Mouse (Mus musculus) myocyte (in vitro differentiated cells): Measurements from ENCODE around the gene Rnf115.

ENCODE experiments used
- CEBPB ChIP-seq: IDR thresholded peaks from 2 replicates; pipeline ENCODE4 v1.6.1; 2011; ENCODE audit warnings: mild to moderate bottlenecking, moderate library complexity; ENCODE audit not compliant: poor library complexity, insufficient read depth, severe bottlenecking
- E2F4 ChIP-seq: IDR thresholded peaks from one replicate; pipeline ENCODE4 v1.6.1; 2011; ENCODE audit warnings: mild to moderate bottlenecking, control low read depth, moderate library complexity; ENCODE audit not compliant: insufficient read depth
- MAX ChIP-seq: IDR thresholded peaks from one replicate; pipeline ENCODE4 v1.6.1; 2011; ENCODE audit warnings: low read depth, mild to moderate bottlenecking, control low read depth
- MYOD1 ChIP-seq, 3 experiments: IDR thresholded peaks; one replicate each; pipeline ENCODE4 v1.6.1; 2011; ENCODE audit warnings: control low read depth in 2 of 3, low read depth in 2 of 3, mild to moderate bottlenecking in 2 of 3, moderate library complexity in 1 of 3; ENCODE audit not compliant: insufficient read length in 2 of 3, control insufficient read depth in 1 of 3
- MYOG ChIP-seq, 3 experiments: IDR thresholded peaks; one replicate each; pipeline ENCODE4 v1.6.1; 2011; ENCODE audit warnings: control low read depth in 2 of 3, low read depth in 2 of 3, mild to moderate bottlenecking in 2 of 3; ENCODE audit not compliant: insufficient read length in 2 of 3, control insufficient read depth in 1 of 3, insufficient read depth in 1 of 3
- POLR2A ChIP-seq: IDR thresholded peaks from one replicate; pipeline ENCODE4 v1.6.1; 2011; ENCODE audit warnings: low read depth, mild to moderate bottlenecking, control low read depth, moderate library complexity; ENCODE audit not compliant: insufficient read length
- POLR2AphosphoS2 ChIP-seq: IDR thresholded peaks from one replicate; pipeline ENCODE4 v1.6.1; 2011; ENCODE audit warnings: low read depth, control low read depth; ENCODE audit not compliant: insufficient read length
- REST ChIP-seq: IDR thresholded peaks from one replicate; pipeline ENCODE4 v1.6.1; 2011; ENCODE audit warnings: mild to moderate bottlenecking, control low read depth, moderate library complexity; ENCODE audit not compliant: insufficient read depth, insufficient read length
- TCF12 ChIP-seq: IDR thresholded peaks from one replicate; pipeline ENCODE4 v1.6.1; 2011; ENCODE audit warnings: mild to moderate bottlenecking, control low read depth; ENCODE audit not compliant: poor library complexity, insufficient read depth, severe bottlenecking
- USF1 ChIP-seq: IDR thresholded peaks from one replicate; pipeline ENCODE4 v1.6.1; 2011; ENCODE audit warnings: low read depth, mild to moderate bottlenecking, control low read depth, moderate library complexity

GRCm38 (mm10) chr3:96759695-96760094 lies 32.2 kb downstream of the Rnf115 start:
- TF ChIP-seq E2F4, result no peak
- TF ChIP-seq POLR2A, result no peak
- TF ChIP-seq MAX, result no peak
- TF ChIP-seq REST, result no peak
- TF ChIP-seq MYOD1 (IDR thresholded peaks at IDR 0.05; ENCODE audit: control insufficient read depth in 1 of 3, insufficient read length in 2 of 3, low read depth in 2 of 3), result no peak
- TF ChIP-seq USF1, result no peak
- TF ChIP-seq MYOG (IDR thresholded peaks at IDR 0.05; ENCODE audit: control insufficient read depth in 1 of 3, insufficient read depth in 1 of 3, insufficient read length in 2 of 3, low read depth in 2 of 3), result no peak
- no peak for TF ChIP-seq CEBPB
- no peak for TF ChIP-seq POLR2AphosphoS2
- no peak for TF ChIP-seq TCF12
